Mouse (Mus musculus): ENCODE results near the gene Hectd4.
"Not testable (repeated sequence)": the region's sequence is repeated elsewhere in the genome, so short reads cannot be mapped to it uniquely, and the experiment has no call there.

Gene Hectd4

GRCm38 (mm10) chr5:121366449-121367225, 146.6 kb downstream of the Hectd4 start:
- DNase-seq, result no peak

DNA sequence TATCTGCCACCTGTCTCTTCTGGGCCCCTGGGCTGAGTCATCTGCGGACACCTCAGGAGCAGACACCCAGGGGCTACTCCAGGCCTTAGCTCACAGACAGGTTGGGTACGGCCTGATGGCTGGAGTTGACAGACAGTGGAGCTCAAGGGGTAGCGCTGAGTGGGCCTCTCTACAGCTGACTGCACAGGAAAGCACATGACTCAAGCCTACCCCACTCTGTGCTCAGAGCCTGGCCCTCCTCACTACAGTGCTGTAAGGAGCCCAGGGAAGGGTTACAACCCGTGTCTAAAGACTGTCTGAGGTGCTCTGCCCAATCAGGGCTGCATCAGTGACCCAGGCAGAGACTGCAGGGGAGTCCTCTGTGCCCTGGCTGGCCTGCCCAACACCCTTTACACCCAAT, 147.2 kb downstream of the Hectd4 start:
- no peak for DNase-seq

- no peak for DNase-seq
Observed at GRCm38 (mm10) chr5:121371712-121372111, 151.7 kb downstream of the Hectd4 start.

- peak; percentile 85 for DNase-seq
Observed at GRCm38 (mm10) chr5:121374790-121375189, 154.8 kb downstream of the Hectd4 start.

GRCm38 (mm10) chr5:121376972-121377371, 157.0 kb downstream of the Hectd4 start:
- DNase-seq, result not testable (repeated sequence)

GRCm38 (mm10) chr5:121378678-121379256, 158.7 kb downstream of the Hectd4 start:
- no peak for DNase-seq

DNA sequence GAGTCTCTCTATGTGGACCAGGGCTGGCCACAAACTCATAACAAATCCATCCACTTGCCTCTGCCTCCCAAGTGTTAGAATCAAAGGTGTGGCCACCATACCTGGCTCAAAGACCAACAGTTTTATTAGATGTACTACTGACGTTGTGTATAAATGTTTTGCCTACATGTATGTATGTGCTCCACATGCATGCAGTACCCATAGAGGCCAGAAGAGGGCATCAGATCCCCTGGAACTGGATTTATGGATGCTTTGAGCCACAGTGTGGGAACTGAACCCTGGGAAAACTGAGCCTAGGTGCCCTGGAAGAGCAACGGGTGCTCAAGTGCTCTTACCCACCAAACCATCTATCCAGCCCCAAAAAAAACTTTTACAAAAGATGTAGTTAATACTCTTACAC, 160.7 kb downstream of the Hectd4 start:
- DNase-seq, result no peak

- DNase-seq, result peak; percentile 94
Observed at GRCm38 (mm10) chr5:121383857-121384756, 164.1 kb downstream of the Hectd4 start.

DNA sequence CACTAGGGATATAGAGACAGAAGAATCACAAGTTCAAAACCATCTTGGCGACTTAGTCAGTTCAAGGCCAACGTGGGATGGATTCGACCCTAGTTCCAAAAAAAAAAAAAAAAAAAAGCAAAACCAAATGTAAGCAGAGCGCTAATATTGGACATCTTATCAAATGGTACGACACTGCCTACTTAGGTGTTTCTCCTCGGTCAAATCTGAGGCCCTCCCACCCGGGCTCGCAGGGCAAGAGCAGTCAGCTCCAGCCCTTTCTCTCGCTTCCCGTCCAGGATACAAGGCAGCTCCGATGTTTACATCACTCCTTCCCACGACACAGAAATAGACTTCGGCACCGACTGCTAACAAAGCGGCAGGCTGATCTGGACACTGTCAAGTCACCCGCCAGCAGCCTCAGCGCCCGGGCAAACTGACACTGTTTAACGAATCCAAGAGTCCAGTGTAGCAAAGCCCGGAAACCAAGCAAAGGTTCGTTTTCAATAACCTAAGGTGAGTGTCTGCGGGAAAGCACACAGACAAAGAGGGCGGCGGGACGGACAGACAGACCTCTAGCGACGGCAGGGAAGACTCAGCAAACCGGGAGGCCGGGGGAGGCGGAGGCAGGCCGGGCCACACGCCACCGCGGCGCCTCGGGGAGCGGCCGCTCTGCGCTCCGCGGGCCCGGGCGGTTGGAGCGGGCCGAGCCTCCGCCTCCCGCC, 164.9 kb downstream of the Hectd4 start:
- DNase-seq, result peak; percentile 97

DNA sequence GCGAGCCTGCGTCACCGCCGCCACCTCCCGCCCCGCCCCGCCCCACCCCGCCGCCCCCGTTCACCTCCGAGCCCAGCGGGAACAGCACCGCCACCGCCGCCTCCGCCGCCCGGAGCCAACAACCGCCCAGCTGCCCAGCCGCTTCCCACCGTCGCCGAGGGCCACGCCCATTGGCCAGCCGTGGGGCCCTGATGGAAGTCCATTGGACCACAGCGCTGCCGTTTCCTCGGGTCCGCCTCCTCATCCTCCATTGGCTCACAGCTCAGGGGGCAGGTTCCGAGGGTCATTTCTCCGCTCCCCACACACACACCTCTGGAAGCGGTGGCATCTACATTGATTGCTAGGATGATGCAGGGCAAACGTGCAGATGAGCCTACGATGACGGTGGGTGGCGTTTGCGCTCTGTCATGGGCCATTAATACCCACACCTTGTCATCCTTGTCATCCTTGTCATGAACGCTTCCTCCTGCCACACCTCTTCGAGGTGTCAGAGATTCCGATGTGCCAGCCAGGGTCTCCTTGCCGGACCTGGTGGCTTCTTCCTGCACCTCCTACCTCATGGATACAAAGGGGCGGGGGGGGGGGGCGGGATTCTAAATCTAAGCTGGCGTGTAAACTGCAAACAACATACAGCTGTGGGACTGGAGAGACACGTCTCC, 165.6 kb downstream of the Hectd4 start, which contains the start of gene Trafd1:
TSS of gene Trafd1 (minus strand) at position 172 of the 659 bp plus-strand sequence.
- DNase-seq, result peak; percentile 100

DNA sequence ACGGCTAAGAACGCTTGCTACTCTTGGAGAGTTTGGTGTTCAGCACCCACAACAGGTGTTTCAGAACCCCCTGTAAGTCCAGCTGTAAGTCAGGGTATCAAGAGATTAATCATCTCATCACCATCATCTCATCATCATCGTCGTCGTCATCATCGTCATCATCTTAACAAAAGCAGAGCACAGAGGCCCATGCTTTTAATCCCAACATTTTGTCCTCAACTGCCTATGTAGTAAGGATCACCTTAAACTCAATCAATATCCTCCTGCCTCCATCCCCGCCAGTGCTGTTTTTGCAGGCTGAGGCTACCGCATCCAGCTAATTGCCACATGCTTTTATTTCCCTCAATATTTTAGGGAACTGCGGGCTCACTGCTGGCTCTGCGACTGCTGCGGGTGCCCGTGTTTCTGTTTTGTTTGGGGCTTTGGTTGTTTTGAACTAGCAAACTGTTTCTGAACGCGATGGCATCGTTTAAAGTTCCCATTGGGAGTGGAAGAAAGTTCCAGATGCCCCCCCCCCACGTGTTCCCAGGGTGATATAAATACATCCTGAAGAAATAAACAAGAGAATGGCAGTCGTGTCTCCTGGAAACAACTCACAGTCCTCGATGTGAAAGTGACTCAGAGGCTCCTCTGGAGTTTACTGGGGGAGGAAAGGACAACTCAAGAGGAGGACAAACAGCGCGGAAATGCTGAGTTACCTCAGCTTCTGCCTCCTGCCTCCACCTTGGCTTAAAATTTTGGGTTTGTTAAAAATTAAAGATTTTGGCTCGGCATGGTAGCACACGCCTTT, 166.3 kb downstream of the Hectd4 start:
- DNase-seq, result peak; percentile 94

GRCm38 (mm10) chr5:121387126-121387525, 167.1 kb downstream of the Hectd4 start:
- peak; percentile 96 for DNase-seq

GRCm38 (mm10) chr5:121389106-121389505, 169.1 kb downstream of the Hectd4 start:
- peak; percentile 96 for DNase-seq

GRCm38 (mm10) chr5:121389691-121390090, 169.7 kb downstream of the Hectd4 start:
- no peak for DNase-seq

DNA sequence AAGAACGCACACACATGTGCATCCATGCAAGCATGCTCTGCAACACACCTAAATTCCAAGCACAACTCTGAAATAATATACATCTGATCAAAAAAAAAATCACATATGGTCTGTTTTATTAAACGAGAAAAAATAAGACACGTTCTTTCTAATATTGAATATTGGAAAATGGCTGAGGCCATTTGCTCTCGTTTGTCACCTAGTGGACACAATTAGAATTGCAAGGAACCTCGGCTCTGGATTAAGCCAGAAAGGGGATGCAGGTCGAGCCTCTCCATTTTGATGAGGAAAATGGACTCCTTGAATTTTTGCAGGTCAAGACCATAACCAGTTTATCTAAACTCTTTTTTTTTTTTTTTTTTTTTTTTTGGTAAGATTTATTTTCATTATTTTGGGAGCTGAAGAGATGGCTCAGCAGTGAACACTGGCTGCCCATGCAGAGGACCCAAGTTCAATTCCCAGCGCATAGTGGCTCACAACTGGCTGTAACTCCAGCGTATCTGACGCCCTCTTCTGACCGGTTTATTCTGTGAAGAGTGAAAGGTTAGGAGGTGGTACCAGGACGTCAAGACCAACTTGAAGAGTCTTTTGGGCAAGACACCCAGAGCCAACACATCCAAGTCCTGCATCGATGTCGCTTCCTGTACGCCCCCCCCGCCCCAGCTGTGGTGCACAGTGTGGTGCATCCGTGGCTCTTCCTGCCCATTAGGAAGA, 172.8 kb downstream of the Hectd4 start:
- DNase-seq, result no peak

GRCm38 (mm10) chr5:121393402-121393801, 173.4 kb downstream of the Hectd4 start:
- DNase-seq, result no peak

GRCm38 (mm10) chr5:121395621-121396020, 175.6 kb downstream of the Hectd4 start:
- no peak for DNase-seq

DNA sequence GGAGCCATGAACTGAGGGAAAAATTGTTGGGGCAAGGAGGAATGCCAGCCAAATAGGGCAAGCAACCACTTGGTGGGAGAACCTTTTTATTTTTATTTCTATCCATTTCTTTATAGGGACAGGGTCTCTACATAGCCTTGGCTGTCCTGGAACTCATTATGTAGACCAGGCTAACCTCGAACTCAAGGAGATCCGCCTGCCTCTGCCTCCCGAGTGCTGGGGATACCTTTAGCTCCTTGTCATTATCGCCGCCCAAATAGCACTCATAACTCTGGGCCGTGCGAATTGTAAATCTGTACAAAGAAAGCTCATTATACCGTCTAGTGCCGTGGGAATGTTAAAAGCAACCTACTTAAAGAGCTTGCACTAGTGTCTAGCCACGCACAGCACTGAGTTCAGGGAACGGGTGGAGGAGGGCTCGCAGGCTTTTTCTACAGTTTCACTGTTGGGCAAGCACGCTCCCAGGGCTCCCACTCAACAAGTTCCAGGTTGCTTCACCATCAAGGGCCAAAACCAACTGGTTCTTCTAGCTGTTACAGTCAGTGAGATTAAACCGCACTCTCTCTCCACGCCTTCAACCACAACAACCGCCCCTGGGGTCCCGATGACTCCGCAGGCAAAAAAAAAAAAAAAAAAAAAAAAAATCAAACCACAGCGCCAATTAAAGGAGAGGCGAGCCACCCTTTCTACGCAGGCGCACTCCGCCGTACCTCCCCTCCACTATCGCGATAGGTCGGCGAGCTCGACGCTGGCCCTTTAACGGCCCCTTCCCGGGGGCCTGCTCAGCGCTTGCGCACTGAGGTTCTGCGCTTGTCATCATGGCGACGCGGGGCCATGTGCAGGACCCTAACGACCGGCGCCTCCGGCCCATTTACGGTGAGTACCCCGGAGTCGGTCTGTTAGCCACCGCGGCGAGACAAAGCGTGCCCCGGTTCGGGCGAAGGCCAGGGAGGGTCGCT, 177.4 kb downstream of the Hectd4 start, which contains the start of gene Naa25:
TSS of gene Naa25 (plus strand) at position 750 of the 959 bp plus-strand sequence.
- DNase-seq, result peak; percentile 99
